Mouse (Mus musculus): Measurements from ENCODE around the gene Ninj1.

DNA sequence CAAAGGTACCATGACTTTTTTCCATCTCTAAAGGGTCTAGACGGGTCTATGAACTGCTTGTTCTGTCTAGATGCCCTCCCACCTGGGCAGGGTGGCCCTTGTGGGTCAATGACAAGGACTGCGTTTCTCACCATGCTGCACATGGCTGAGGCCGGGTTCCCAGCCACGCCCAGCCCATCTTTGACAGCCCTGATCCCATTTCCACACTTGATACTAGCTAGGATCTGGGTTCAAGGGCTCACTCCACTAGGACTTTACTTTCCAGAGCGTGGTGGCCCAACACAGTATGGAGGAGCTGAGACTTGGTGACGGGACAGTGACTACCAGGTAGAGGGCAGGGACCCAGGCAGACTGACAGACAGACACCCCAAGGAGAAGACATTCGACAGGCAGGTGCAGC, 15.3 kb downstream of the Ninj1 start:
- TF ChIP-seq POLR2A (IDR thresholded peaks at IDR 0.05; ENCODE audit: insufficient read depth, low read depth, low read length) (no peak), CTCF (IDR thresholded peaks at IDR 0.05; ENCODE audit: insufficient read depth, low read depth, low read length) (no peak)
